Mouse (Mus musculus): ENCODE data around the gene Ubxn4.
"Not testable (repeated sequence)": the region's sequence is repeated elsewhere in the genome, so short reads cannot be mapped to it uniquely, and the experiment has no call there.

The Ubxn4 gene

DNA sequence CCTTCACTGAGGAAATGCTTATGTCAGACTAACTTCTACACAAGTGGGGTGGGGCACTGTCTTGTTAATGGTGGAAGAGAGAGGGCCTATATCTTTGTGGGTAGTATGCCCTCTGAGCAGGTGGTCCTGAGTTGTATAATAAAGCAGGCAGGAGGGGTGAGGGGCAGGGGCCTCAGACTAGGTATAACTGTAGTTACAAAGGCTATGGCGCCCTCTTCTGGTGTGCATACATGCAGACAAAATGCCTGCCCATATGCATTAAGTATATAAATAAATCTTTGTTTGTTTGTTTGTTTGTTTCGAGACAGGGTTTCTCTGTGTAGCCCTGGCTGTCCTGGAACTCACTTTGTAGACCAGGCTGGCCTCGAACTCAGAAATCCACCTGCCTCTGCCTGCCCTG is 65.3 kb downstream of the Ubxn4 start:
- no peak for DNase-seq (ENCODE audit: low spot score in 2 of 2)

- no peak for DNase-seq (ENCODE audit: low spot score in 2 of 2)
These were observed 70.9 kb downstream of the Ubxn4 start for GRCm38 (mm10) chr1:128314665-128315064.

DNA sequence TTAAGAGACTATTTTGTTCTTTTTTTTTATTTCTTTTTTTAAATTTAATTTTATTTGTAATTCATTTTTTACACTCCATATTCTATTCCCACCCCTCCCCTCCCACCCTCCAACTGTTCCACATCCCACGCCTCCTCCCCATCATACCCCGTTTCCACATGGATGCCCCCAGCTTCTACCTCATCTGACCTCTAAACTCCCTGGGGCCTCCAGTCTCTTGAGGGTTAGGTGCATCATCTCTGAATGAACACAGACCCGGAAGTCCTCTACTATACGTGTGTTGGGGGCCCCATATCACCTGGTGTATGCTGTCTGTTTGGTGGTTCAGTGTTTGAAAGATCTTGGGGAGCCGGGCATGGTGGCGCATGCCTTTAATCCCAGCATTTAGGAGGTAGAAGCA is 75.5 kb downstream of the Ubxn4 start:
- DNase-seq (ENCODE audit: low spot score in 2 of 2): not testable (repeated sequence)

DNA sequence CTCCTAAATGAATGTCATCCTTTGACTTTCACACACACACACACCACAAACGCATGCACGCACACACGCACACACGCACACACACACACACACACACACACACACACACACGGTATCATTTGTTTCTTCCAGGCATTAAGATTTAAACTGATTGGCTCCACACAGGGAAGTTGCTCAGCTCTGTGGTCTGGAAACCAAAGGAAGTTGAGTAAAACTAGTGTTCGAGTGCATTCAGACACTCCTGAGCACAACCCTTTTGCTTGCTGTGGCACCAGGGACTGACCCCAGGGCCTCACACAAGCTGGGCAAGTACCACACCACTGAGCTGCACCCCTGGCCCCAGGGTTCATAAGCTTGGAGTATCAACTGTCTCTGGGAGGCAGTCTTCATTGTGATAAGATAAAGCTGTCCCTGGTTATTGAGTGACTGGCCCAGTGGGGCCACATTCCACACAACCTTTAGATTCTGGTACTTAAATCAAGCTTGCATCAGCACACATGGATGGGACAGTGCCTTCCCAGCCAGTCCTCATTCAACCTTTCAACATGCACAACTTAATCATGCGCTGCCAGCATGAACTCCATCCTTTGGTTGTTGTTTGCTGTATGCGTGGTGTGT is 79.4 kb downstream of the Ubxn4 start:
- no peak for DNase-seq (ENCODE audit: low spot score in 2 of 2)

- no peak for DNase-seq (ENCODE audit: low spot score in 2 of 2)
These were observed 81.0 kb downstream of the Ubxn4 start for GRCm38 (mm10) chr1:128324776-128325175.

DNA sequence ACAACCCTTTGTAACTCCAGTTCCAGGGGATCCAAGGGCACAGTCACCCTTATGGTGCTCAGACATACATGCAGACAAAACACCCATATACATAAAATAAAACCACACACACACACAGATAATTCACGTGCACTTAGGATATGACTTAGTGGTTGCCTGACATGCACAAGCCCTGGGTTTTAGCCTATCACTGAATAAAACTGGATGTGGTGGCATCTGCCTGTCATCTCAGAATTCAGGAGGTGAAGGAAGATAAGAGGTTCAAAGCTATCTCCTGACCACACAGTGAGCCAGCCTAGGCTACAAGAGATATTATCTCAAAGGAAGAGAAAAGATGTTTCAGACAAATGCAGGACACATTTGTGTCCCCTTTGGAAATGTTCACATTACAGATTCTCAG is 83.4 kb downstream of the Ubxn4 start:
- DNase-seq (ENCODE audit: low spot score in 2 of 2): no peak

- no peak for DNase-seq (ENCODE audit: low spot score in 2 of 2)
These were observed 84.5 kb downstream of the Ubxn4 start, which contains the start of gene Lct for GRCm38 (mm10) chr1:128328218-128328617. Gene Lct, minus strand, starts transcription at chr1:128328318.
